Mouse (Mus musculus): ENCODE measurements around the gene Cacybp. TPM values are rescaled to one million over a fixed set of nuclear protein-coding genes. Genes with fewer than 3 reads are reported as not detected.
A peak's percentile ranks its signal among the peaks of the same experiment; 100 is the strongest.

Cacybp gene
- polyA plus RNA-seq (2014; fragmentation: Nextera tagmentation; extraction: Ambion mirVana) = 252 and 302 TPM in 2 replicates

- Histone ChIP-seq H3K9me3 (ENCODE audit: control insufficient read depth, low read length) (no peaks in the 10 kb centered on the region), H3K4me1 (ENCODE audit: control insufficient read depth, insufficient read depth, low read length) (peaks cover 9% of the 10 kb centered on the region; the same call in 1 of the 2 replicates), H3K9ac (ENCODE audit: low read depth, low read length) (peak within 1 kb of the TSS; percentile 86), H3K36me3 (ENCODE audit: control insufficient read depth, insufficient read depth, low read length) (no peaks in the 10 kb centered on the region; the same call in 1 of the 2 replicates), H3K4me3 (ENCODE audit: low read length) (peak within 1 kb of the TSS; percentile 71), H3K27me3 (ENCODE audit: control insufficient read depth, insufficient read depth, low read length) (no peaks in the 10 kb centered on the region), H3K4me2 (replicated peaks; ENCODE audit: low read depth, low read length) (peak within 1 kb of the TSS; percentile 68), H3K27ac (ENCODE audit: low read depth, low read length) (peak within 1 kb of the TSS; percentile 99)
- WGBS = under 1% methylated on average over 75 of the region's 76 CpGs
- ATAC-seq (ENCODE audit: low FRiP score, low TSS enrichment) = peak; percentile 99
Observed at GRCm38 (mm10) chr1:160212703-160213669, at the start of gene Cacybp. TSS of gene Cacybp (minus strand) at chr1:160212875.

GRCm38 (mm10) chr1:160262415-160262814 lies 49.7 kb upstream of the Cacybp start:
- Histone ChIP-seq H3K4me2 (replicated peaks; ENCODE audit: low read depth, low read length) (no peak overlapping the region), H3K27ac (ENCODE audit: low read depth, low read length) (no peak overlapping the region), H3K9ac (ENCODE audit: low read depth, low read length) (no peak overlapping the region), H3K9me3 (ENCODE audit: control insufficient read depth, low read length) (no peaks in the 10 kb centered on the region), H3K4me3 (ENCODE audit: low read length) (no peak overlapping the region), H3K36me3 (ENCODE audit: control insufficient read depth, insufficient read depth, low read length) (no peaks in the 10 kb centered on the region), H3K27me3 (ENCODE audit: control insufficient read depth, insufficient read depth, low read length) (no peaks in the 10 kb centered on the region), H3K4me1 (ENCODE audit: control insufficient read depth, insufficient read depth, low read length) (no peaks in the 10 kb centered on the region)
- no peak for ATAC-seq (ENCODE audit: low FRiP score, low TSS enrichment)
- WGBS = 68% methylated on average over 4 of the region's 4 CpGs

- WGBS = 61% methylated on average over 2 of the region's 2 CpGs
- ATAC-seq (ENCODE audit: low FRiP score, low TSS enrichment) = no peak
Observed at GRCm38 (mm10) chr1:160261849-160262248, 49.2 kb upstream of the Cacybp start.

GRCm38 (mm10) chr1:160260605-160261004 lies 47.9 kb upstream of the Cacybp start:
- 91% methylated on average over 4 of the region's 4 CpGs for whole genome bisulfite sequencing
- no peak overlapping the region for H3K4me2 ChIP-seq (replicated peaks; ENCODE audit: low read depth, low read length)
- no peak overlapping the region for H3K4me3 ChIP-seq (ENCODE audit: low read length)
- H3K27ac ChIP-seq (ENCODE audit: low read depth, low read length) = no peak overlapping the region
- H3K4me1 ChIP-seq (ENCODE audit: control insufficient read depth, insufficient read depth, low read length) = no peaks in the 10 kb centered on the region
- H3K27me3 ChIP-seq (ENCODE audit: control insufficient read depth, insufficient read depth, low read length) = no peaks in the 10 kb centered on the region
- ATAC-seq (ENCODE audit: low FRiP score, low TSS enrichment) = no peak
- H3K9me3 ChIP-seq (ENCODE audit: control insufficient read depth, low read length) = no peaks in the 10 kb centered on the region
- H3K9ac ChIP-seq (ENCODE audit: low read depth, low read length) = no peak overlapping the region
- no peaks in the 10 kb centered on the region for H3K36me3 ChIP-seq (ENCODE audit: control insufficient read depth, insufficient read depth, low read length)

More at GRCm38 (mm10) chr1:160261849-160262248, 49.2 kb upstream of the Cacybp start:
- Histone ChIP-seq H3K9ac (ENCODE audit: low read depth, low read length) (no peak overlapping the region), H3K4me2 (replicated peaks; ENCODE audit: low read depth, low read length) (no peak overlapping the region), H3K27me3 (ENCODE audit: control insufficient read depth, insufficient read depth, low read length) (no peaks in the 10 kb centered on the region), H3K27ac (ENCODE audit: low read depth, low read length) (no peak overlapping the region), H3K4me1 (ENCODE audit: control insufficient read depth, insufficient read depth, low read length) (no peaks in the 10 kb centered on the region), H3K9me3 (ENCODE audit: control insufficient read depth, low read length) (no peaks in the 10 kb centered on the region), H3K36me3 (ENCODE audit: control insufficient read depth, insufficient read depth, low read length) (no peaks in the 10 kb centered on the region), H3K4me3 (ENCODE audit: low read length) (no peak overlapping the region)

- Histone ChIP-seq H3K27me3 (ENCODE audit: control insufficient read depth, insufficient read depth, low read length) (no peaks in the 10 kb centered on the region), H3K27ac (ENCODE audit: low read depth, low read length) (no peak overlapping the region), H3K9ac (ENCODE audit: low read depth, low read length) (no peak overlapping the region), H3K4me2 (replicated peaks; ENCODE audit: low read depth, low read length) (no peak overlapping the region), H3K4me1 (ENCODE audit: control insufficient read depth, insufficient read depth, low read length) (no peaks in the 10 kb centered on the region), H3K9me3 (ENCODE audit: control insufficient read depth, low read length) (no peaks in the 10 kb centered on the region), H3K4me3 (ENCODE audit: low read length) (no peak overlapping the region), H3K36me3 (ENCODE audit: control insufficient read depth, insufficient read depth, low read length) (no peaks in the 10 kb centered on the region)
- 64% methylated on average over 7 of the region's 7 CpGs for WGBS
- no peak for ATAC-seq (ENCODE audit: low FRiP score, low TSS enrichment)
Observed at GRCm38 (mm10) chr1:160259884-160260283, 47.2 kb upstream of the Cacybp start.

GRCm38 (mm10) chr1:160253108-160253507 lies 40.4 kb upstream of the Cacybp start:
- Histone ChIP-seq H3K27ac (ENCODE audit: low read depth, low read length) (no peak overlapping the region), H3K36me3 (ENCODE audit: control insufficient read depth, insufficient read depth, low read length) (no peaks in the 10 kb centered on the region), H3K4me1 (ENCODE audit: control insufficient read depth, insufficient read depth, low read length) (no peaks in the 10 kb centered on the region), H3K9me3 (ENCODE audit: control insufficient read depth, low read length) (peaks cover 2% of the 10 kb centered on the region; the same call in 1 of the 2 replicates), H3K4me3 (ENCODE audit: low read length) (no peak overlapping the region), H3K27me3 (ENCODE audit: control insufficient read depth, insufficient read depth, low read length) (no peaks in the 10 kb centered on the region), H3K4me2 (replicated peaks; ENCODE audit: low read depth, low read length) (no peak overlapping the region), H3K9ac (ENCODE audit: low read depth, low read length) (no peak overlapping the region)
- 79% methylated on average over 2 of the region's 2 CpGs for WGBS
- ATAC-seq (ENCODE audit: low FRiP score, low TSS enrichment) = no peak

GRCm38 (mm10) chr1:160251388-160252007 lies 38.8 kb upstream of the Cacybp start:
- ATAC-seq (ENCODE audit: low FRiP score, low TSS enrichment) = no peak

GRCm38 (mm10) chr1:160250782-160251181 lies 38.1 kb upstream of the Cacybp start:
- no peaks in the 10 kb centered on the region for H3K36me3 ChIP-seq (ENCODE audit: control insufficient read depth, insufficient read depth, low read length)
- no peak overlapping the region for H3K9ac ChIP-seq (ENCODE audit: low read depth, low read length)
- H3K27ac ChIP-seq (ENCODE audit: low read depth, low read length) = no peak overlapping the region
- no peak for ATAC-seq (ENCODE audit: low FRiP score, low TSS enrichment)
- WGBS = 59% methylated on average over 4 of the region's 4 CpGs
- H3K27me3 ChIP-seq (ENCODE audit: control insufficient read depth, insufficient read depth, low read length) = no peaks in the 10 kb centered on the region
- no peak overlapping the region for H3K4me3 ChIP-seq (ENCODE audit: low read length)
- no peaks in the 10 kb centered on the region for H3K4me1 ChIP-seq (ENCODE audit: control insufficient read depth, insufficient read depth, low read length)
- no peak overlapping the region for H3K4me2 ChIP-seq (replicated peaks; ENCODE audit: low read depth, low read length)
- peaks cover 2% of the 10 kb centered on the region; the same call in 1 of the 2 replicates for H3K9me3 ChIP-seq (ENCODE audit: control insufficient read depth, low read length)

More at GRCm38 (mm10) chr1:160251388-160252007, 38.8 kb upstream of the Cacybp start:
- H3K36me3 ChIP-seq (ENCODE audit: control insufficient read depth, insufficient read depth, low read length) = no peaks in the 10 kb centered on the region
- H3K9ac ChIP-seq (ENCODE audit: low read depth, low read length) = no peak overlapping the region
- H3K27me3 ChIP-seq (ENCODE audit: control insufficient read depth, insufficient read depth, low read length) = no peaks in the 10 kb centered on the region
- no peak overlapping the region for H3K27ac ChIP-seq (ENCODE audit: low read depth, low read length)
- H3K4me2 ChIP-seq (replicated peaks; ENCODE audit: low read depth, low read length) = no peak overlapping the region
- H3K9me3 ChIP-seq (ENCODE audit: control insufficient read depth, low read length) = peaks cover 2% of the 10 kb centered on the region; the same call in 1 of the 2 replicates
- H3K4me1 ChIP-seq (ENCODE audit: control insufficient read depth, insufficient read depth, low read length) = no peaks in the 10 kb centered on the region
- 71% methylated on average over 5 of the region's 5 CpGs for WGBS
- no peak overlapping the region for H3K4me3 ChIP-seq (ENCODE audit: low read length)
